Mouse (Mus musculus): ENCODE results near the gene Tchp. TPM values are rescaled to one million over a fixed set of nuclear protein-coding genes. Genes with fewer than 3 reads are reported as not detected.

Tchp gene
- 9.3 and 9.4 TPM in 2 replicates for polyA plus RNA-seq (2015; fragmentation: Nextera tagmentation; extraction: Ambion mirVana)

GRCm38 (mm10) chr5:114707265-114708068 lies at the start of gene Tchp:
TSS of gene Tchp (plus strand) at chr5:114707760.
- 3% methylated on average over 49 of the region's 49 CpGs for WGBS
- H3K4me3 ChIP-seq (replicated peaks; ENCODE audit: low read length): peak within 1 kb of the TSS; percentile 94

DNA sequence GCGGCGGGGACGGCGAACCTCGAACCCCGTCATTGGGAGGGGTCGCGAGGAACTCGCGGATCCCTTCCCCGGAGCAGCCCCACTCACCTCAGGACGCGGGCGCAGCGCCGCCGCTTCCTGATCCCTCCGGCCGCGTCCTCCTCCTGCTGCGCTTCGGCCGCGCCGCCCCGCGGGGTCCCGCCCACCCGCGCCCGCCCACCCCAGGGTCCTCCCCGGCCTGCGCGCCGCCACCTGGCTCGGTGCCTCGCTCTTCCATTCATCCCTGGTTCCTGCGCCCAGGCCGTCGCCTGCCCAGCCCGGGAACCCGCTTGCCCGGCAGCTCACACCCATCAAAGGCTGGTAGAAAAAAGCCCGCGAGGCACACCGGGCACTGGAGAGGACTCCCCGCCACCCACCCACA lies 49.3 kb upstream of the Tchp start, which contains the start of gene Trpv4:
Gene Trpv4 (minus strand): TSS at position 167 of the 400 bp plus-strand sequence.
- Histone ChIP-seq H3K4me2 (ENCODE audit: low read depth, low read length) (peak within 1 kb of the TSS; percentile 96), H3K9me3 (replicated peaks; ENCODE audit: control insufficient read depth, low read length) (no peaks in the 10 kb centered on the region), H3K4me3 (replicated peaks; ENCODE audit: low read length) (peak within 1 kb of the TSS; percentile 65), H3K27ac (ENCODE audit: low read length) (no peak within 1 kb of the TSS), H3K4me1 (ENCODE audit: control insufficient read depth, insufficient read depth, low read length) (peaks cover 8% of the 10 kb centered on the region; the same call in 1 of the 2 replicates), H3K36me3 (ENCODE audit: control insufficient read depth, insufficient read depth, low read length) (no peaks in the 10 kb centered on the region), H3K9ac (ENCODE audit: low read length) (peak within 1 kb of the TSS; percentile 72), H3K27me3 (ENCODE audit: control insufficient read depth, insufficient read depth, low read length) (peaks cover 16% of the 10 kb centered on the region)
- ATAC-seq (ENCODE audit: insufficient read depth, low FRiP score): peak; percentile 56
- 1% methylated on average over 27 of the region's 47 CpGs for WGBS

More at GRCm38 (mm10) chr5:114707265-114708068, at the start of gene Tchp:
- ATAC-seq (ENCODE audit: insufficient read depth, low FRiP score): peak; percentile 80; the same call in 1 of the 2 replicates
- Histone ChIP-seq H3K9ac (ENCODE audit: low read length) (peak within 1 kb of the TSS; percentile 87), H3K4me2 (ENCODE audit: low read depth, low read length) (peak within 1 kb of the TSS; percentile 70), H3K27ac (ENCODE audit: low read length) (no peak within 1 kb of the TSS), H3K4me1 (ENCODE audit: control insufficient read depth, insufficient read depth, low read length) (peaks cover 6% of the 10 kb centered on the region), H3K27me3 (ENCODE audit: control insufficient read depth, insufficient read depth, low read length) (no peaks in the 10 kb centered on the region), H3K36me3 (ENCODE audit: control insufficient read depth, insufficient read depth, low read length) (0 out of 2 replicates have a peak, but pooled peaks cover 6% of the 10 kb centered on the region), H3K9me3 (replicated peaks; ENCODE audit: control insufficient read depth, low read length) (no peaks in the 10 kb centered on the region)

GRCm38 (mm10) chr5:114661029-114661428 lies 46.5 kb upstream of the Tchp start:
- no peaks in the 10 kb centered on the region for H3K9me3 ChIP-seq (replicated peaks; ENCODE audit: control insufficient read depth, low read length)
- no peaks in the 10 kb centered on the region for H3K36me3 ChIP-seq (ENCODE audit: control insufficient read depth, insufficient read depth, low read length)
- no peak overlapping the region for H3K4me3 ChIP-seq (replicated peaks; ENCODE audit: low read length)
- H3K27ac ChIP-seq (ENCODE audit: low read length): no peak overlapping the region
- peaks cover 8% of the 10 kb centered on the region for H3K4me1 ChIP-seq (ENCODE audit: control insufficient read depth, insufficient read depth, low read length)
- no peak for ATAC-seq (ENCODE audit: insufficient read depth, low FRiP score)
- H3K4me2 ChIP-seq (ENCODE audit: low read depth, low read length): no peak overlapping the region
- 58% methylated on average over 6 of the region's 6 CpGs for WGBS
- peaks cover 16% of the 10 kb centered on the region for H3K27me3 ChIP-seq (ENCODE audit: control insufficient read depth, insufficient read depth, low read length)
- H3K9ac ChIP-seq (ENCODE audit: low read length): no peak overlapping the region

GRCm38 (mm10) chr5:114664139-114664538 lies 43.4 kb upstream of the Tchp start:
- Histone ChIP-seq H3K4me3 (replicated peaks; ENCODE audit: low read length) (no peak overlapping the region), H3K4me2 (ENCODE audit: low read depth, low read length) (no peak overlapping the region), H3K36me3 (ENCODE audit: control insufficient read depth, insufficient read depth, low read length) (no peaks in the 10 kb centered on the region), H3K9ac (ENCODE audit: low read length) (no peak overlapping the region), H3K4me1 (ENCODE audit: control insufficient read depth, insufficient read depth, low read length) (no peaks in the 10 kb centered on the region; the same call in 1 of the 2 replicates), H3K9me3 (replicated peaks; ENCODE audit: control insufficient read depth, low read length) (no peaks in the 10 kb centered on the region), H3K27ac (ENCODE audit: low read length) (no peak overlapping the region), H3K27me3 (ENCODE audit: control insufficient read depth, insufficient read depth, low read length) (no peaks in the 10 kb centered on the region)
- ATAC-seq (ENCODE audit: insufficient read depth, low FRiP score): no peak
- 62% methylated on average over 4 of the region's 4 CpGs for WGBS

- H3K27ac ChIP-seq (ENCODE audit: low read length): no peak overlapping the region
- no peaks in the 10 kb centered on the region for H3K27me3 ChIP-seq (ENCODE audit: control insufficient read depth, insufficient read depth, low read length)
- no peak overlapping the region for H3K9ac ChIP-seq (ENCODE audit: low read length)
- H3K4me3 ChIP-seq (replicated peaks; ENCODE audit: low read length): no peak overlapping the region
- H3K4me1 ChIP-seq (ENCODE audit: control insufficient read depth, insufficient read depth, low read length): no peaks in the 10 kb centered on the region; the same call in 1 of the 2 replicates
- no peaks in the 10 kb centered on the region for H3K36me3 ChIP-seq (ENCODE audit: control insufficient read depth, insufficient read depth, low read length)
- peak; percentile 28; the same call in 1 of the 2 replicates for ATAC-seq (ENCODE audit: insufficient read depth, low FRiP score)
- 68% methylated on average over 7 of the region's 7 CpGs for WGBS
- no peaks in the 10 kb centered on the region for H3K9me3 ChIP-seq (replicated peaks; ENCODE audit: control insufficient read depth, low read length)
- no peak overlapping the region for H3K4me2 ChIP-seq (ENCODE audit: low read depth, low read length)
Measured at GRCm38 (mm10) chr5:114664750-114665149, 42.8 kb upstream of the Tchp start.

DNA sequence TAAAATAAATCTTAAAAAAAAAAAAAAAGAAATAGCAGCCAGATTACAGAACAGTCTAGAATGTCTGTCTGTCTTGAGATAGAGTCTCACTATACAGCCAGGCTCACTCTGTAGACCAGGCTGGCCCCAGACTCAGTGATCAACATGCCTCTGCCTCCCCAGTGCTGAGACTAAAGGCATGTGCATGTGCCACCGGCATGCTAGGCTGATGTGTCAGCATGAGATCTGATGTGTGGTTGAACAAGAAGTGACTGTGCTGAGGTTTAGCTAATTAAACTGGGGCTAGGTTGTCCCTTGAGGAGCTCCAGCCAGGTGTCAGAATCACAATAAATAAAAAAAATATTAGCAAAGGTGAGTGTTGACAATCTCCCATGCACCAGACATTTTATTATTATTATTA lies 40.9 kb upstream of the Tchp start:
- Histone ChIP-seq H3K4me3 (replicated peaks; ENCODE audit: low read length) (no peak overlapping the region), H3K27ac (ENCODE audit: low read length) (no peak overlapping the region), H3K9ac (ENCODE audit: low read length) (no peak overlapping the region), H3K27me3 (ENCODE audit: control insufficient read depth, insufficient read depth, low read length) (no peaks in the 10 kb centered on the region), H3K4me2 (ENCODE audit: low read depth, low read length) (0 out of 2 replicates have a peak overlapping the region, but pooled peaks have one; percentile 67), H3K36me3 (ENCODE audit: control insufficient read depth, insufficient read depth, low read length) (no peaks in the 10 kb centered on the region), H3K4me1 (ENCODE audit: control insufficient read depth, insufficient read depth, low read length) (no peaks in the 10 kb centered on the region; the same call in 1 of the 2 replicates), H3K9me3 (replicated peaks; ENCODE audit: control insufficient read depth, low read length) (no peaks in the 10 kb centered on the region)
- no peak for ATAC-seq (ENCODE audit: insufficient read depth, low FRiP score)
- WGBS: 55% methylated on average over 1 of the region's 1 CpGs

DNA sequence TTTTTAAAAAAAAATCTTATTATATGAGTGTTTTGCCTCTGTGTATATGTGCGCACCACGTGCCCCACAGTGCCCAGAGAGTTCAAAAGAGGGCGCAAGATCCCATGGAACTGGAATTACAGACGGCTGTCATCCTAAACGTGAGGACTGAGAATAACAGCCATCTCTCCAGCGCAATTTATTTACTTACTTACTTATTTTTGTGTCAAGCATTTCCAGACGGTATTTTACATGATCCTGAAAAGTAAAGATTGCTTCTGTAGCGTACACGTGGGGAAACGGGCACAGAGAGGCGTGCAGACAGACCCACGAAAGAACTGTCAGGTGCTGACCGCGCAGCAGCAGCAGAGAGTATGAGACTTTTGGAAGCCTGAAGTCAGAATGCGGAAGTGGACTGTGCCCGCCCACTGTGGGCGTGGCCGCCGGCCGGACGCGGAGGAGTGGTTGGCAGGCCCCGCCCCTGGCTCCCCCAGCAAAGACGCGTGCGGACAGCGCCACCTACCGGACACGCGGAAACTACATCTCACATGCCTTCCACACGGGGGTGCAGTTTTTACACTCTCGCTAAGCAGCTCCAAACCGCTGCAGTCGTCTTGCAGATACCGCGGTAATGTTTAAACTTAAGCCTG lies 40.2 kb upstream of the Tchp start:
- Histone ChIP-seq H3K9ac (ENCODE audit: low read length) (peak overlapping the region; percentile 51), H3K4me3 (replicated peaks; ENCODE audit: low read length) (peak overlapping the region; percentile 40), H3K27me3 (ENCODE audit: control insufficient read depth, insufficient read depth, low read length) (no peaks in the 10 kb centered on the region), H3K27ac (ENCODE audit: low read length) (peak overlapping the region; percentile 60; the same call in 1 of the 2 replicates), H3K9me3 (replicated peaks; ENCODE audit: control insufficient read depth, low read length) (no peaks in the 10 kb centered on the region), H3K4me1 (ENCODE audit: control insufficient read depth, insufficient read depth, low read length) (no peaks in the 10 kb centered on the region; the same call in 1 of the 2 replicates), H3K4me2 (ENCODE audit: low read depth, low read length) (peak overlapping the region; percentile 67), H3K36me3 (ENCODE audit: control insufficient read depth, insufficient read depth, low read length) (no peaks in the 10 kb centered on the region)
- 3% methylated on average over 36 of the region's 36 CpGs for WGBS
- peak; percentile 94 for ATAC-seq (ENCODE audit: insufficient read depth, low FRiP score)

DNA sequence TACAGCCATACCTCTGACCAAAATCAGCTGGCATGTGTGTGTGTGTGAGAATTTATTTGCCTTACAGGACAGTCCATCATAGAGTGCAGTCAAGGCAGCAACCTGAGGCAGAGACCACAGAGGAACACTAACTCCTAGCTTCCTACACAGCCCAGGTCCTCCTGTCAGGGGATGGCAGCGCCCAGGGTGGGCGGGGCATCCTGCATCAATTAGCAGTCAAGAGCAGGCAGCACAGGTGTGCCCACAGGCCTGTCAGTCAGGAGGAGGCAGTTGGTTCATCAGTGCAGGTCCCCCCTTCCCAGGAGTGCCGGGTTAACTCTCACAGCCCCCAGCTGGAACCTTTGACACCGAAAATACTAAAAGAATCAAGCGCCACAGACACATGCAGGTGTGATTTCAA lies 38.5 kb upstream of the Tchp start:
- Histone ChIP-seq H3K36me3 (ENCODE audit: control insufficient read depth, insufficient read depth, low read length) (0 out of 2 replicates have a peak, but pooled peaks cover 2% of the 10 kb centered on the region), H3K27ac (ENCODE audit: low read length) (no peak overlapping the region), H3K4me3 (replicated peaks; ENCODE audit: low read length) (no peak overlapping the region), H3K9ac (ENCODE audit: low read length) (no peak overlapping the region), H3K4me1 (ENCODE audit: control insufficient read depth, insufficient read depth, low read length) (no peaks in the 10 kb centered on the region; the same call in 1 of the 2 replicates), H3K27me3 (ENCODE audit: control insufficient read depth, insufficient read depth, low read length) (no peaks in the 10 kb centered on the region), H3K4me2 (ENCODE audit: low read depth, low read length) (no peak overlapping the region), H3K9me3 (replicated peaks; ENCODE audit: control insufficient read depth, low read length) (no peaks in the 10 kb centered on the region)
- WGBS: 86% methylated on average over 5 of the region's 5 CpGs
- no peak for ATAC-seq (ENCODE audit: insufficient read depth, low FRiP score)

GRCm38 (mm10) chr5:114673114-114673513 lies 34.4 kb upstream of the Tchp start:
- Histone ChIP-seq H3K4me3 (replicated peaks; ENCODE audit: low read length) (no peak overlapping the region), H3K9me3 (replicated peaks; ENCODE audit: control insufficient read depth, low read length) (no peaks in the 10 kb centered on the region), H3K36me3 (ENCODE audit: control insufficient read depth, insufficient read depth, low read length) (0 out of 2 replicates have a peak, but pooled peaks cover 12% of the 10 kb centered on the region), H3K27ac (ENCODE audit: low read length) (no peak overlapping the region), H3K9ac (ENCODE audit: low read length) (no peak overlapping the region), H3K27me3 (ENCODE audit: control insufficient read depth, insufficient read depth, low read length) (no peaks in the 10 kb centered on the region), H3K4me1 (ENCODE audit: control insufficient read depth, insufficient read depth, low read length) (no peaks in the 10 kb centered on the region), H3K4me2 (ENCODE audit: low read depth, low read length) (no peak overlapping the region)
- no peak for ATAC-seq (ENCODE audit: insufficient read depth, low FRiP score)
- whole genome bisulfite sequencing: 84% methylated on average over 13 of the region's 13 CpGs

Data from stomach, embryonic 16.5 days (tissue).